Mouse (Mus musculus) erythroblast, embryonic 14.5 days (primary cell): ENCODE results near the gene Itgb3bp.

Experiments
- GATA1 ChIP-seq: IDR thresholded peaks from 2 replicates; pipeline ENCODE4 v1.6.1; 2012; ENCODE audit warnings: low read length, inconsistent platforms, mixed read lengths
- TAL1 ChIP-seq: IDR thresholded peaks from 3 replicates; pipeline ENCODE4 v1.6.1; 2012; ENCODE audit warnings: low read length, inconsistent platforms, mixed read lengths

GRCm38 (mm10) chr4:99946516-99946915 lies 16.9 kb upstream of the Itgb3bp start:
- TF ChIP-seq TAL1 (no peak), GATA1 (no peak)
